Mouse (Mus musculus): ENCODE results near the gene Gm39566.

The Gm39566 gene

GRCm38 (mm10) chr11:69795168-69795982, 19.7 kb downstream of the Gm39566 start, which contains the start of gene Chrnb1:
TSS of gene Chrnb1 (minus strand) at chr11:69795943.
- DNase-seq: peak; percentile 98

GRCm38 (mm10) chr11:69793429-69793828, 21.7 kb downstream of the Gm39566 start:
- no peak for DNase-seq

- DNase-seq: no peak
Observed at GRCm38 (mm10) chr11:69791420-69791819, 23.7 kb downstream of the Gm39566 start.

GRCm38 (mm10) chr11:69789431-69789830, 25.7 kb downstream of the Gm39566 start:
- no peak for DNase-seq

GRCm38 (mm10) chr11:69787306-69787705, 27.8 kb downstream of the Gm39566 start:
- no peak for DNase-seq

- peak; percentile 70 for DNase-seq
Observed at GRCm38 (mm10) chr11:69784793-69785272, 30.3 kb downstream of the Gm39566 start.

- DNase-seq: no peak
Observed at GRCm38 (mm10) chr11:69781828-69782227, 33.3 kb downstream of the Gm39566 start.

GRCm38 (mm10) chr11:69778985-69779384, 36.1 kb downstream of the Gm39566 start:
- no peak for DNase-seq

GRCm38 (mm10) chr11:69778258-69778982, 36.7 kb downstream of the Gm39566 start:
- DNase-seq: no peak

GRCm38 (mm10) chr11:69777504-69778257, 37.4 kb downstream of the Gm39566 start:
- no peak for DNase-seq

GRCm38 (mm10) chr11:69776488-69776887, 38.6 kb downstream of the Gm39566 start:
- no peak for DNase-seq

GRCm38 (mm10) chr11:69775716-69776115, 39.4 kb downstream of the Gm39566 start:
- no peak for DNase-seq

- DNase-seq: no peak
Observed at GRCm38 (mm10) chr11:69774961-69775360, 40.1 kb downstream of the Gm39566 start.

- DNase-seq: no peak
Observed at GRCm38 (mm10) chr11:69767625-69767909, 47.5 kb downstream of the Gm39566 start.

GRCm38 (mm10) chr11:69766872-69767624, 48.0 kb downstream of the Gm39566 start:
- DNase-seq: no peak

GRCm38 (mm10) chr11:69766126-69766609, 48.9 kb downstream of the Gm39566 start:
- peak; percentile 75 for DNase-seq

GRCm38 (mm10) chr11:69765221-69766125, 49.6 kb downstream of the Gm39566 start, which contains the start of gene Zbtb4:
TSS of gene Zbtb4 (plus strand) at chr11:69765912.
- peak; percentile 44 for DNase-seq

- no peak for DNase-seq
Observed at GRCm38 (mm10) chr11:69763551-69763950, 51.5 kb downstream of the Gm39566 start.

- DNase-seq: no peak
Observed at GRCm38 (mm10) chr11:69761868-69762267, 53.2 kb downstream of the Gm39566 start, which contains the start of gene Slc35g3. TSS of gene Slc35g3 (minus strand) at chr11:69761968.

Data from liver (tissue).